Mouse (Mus musculus) C2C12 (cell line): Measurements from ENCODE around the gene Meaf6. TPM values are rescaled to one million over a fixed set of nuclear protein-coding genes. Genes with fewer than 3 reads are reported as not detected.

ENCODE experiments used
- H3K27me3 ChIP-seq: one replicate; pipeline ENCODE4 v1.6.1; 2011; ENCODE audit not compliant: control insufficient read depth, insufficient read depth, insufficient read length
- H3K36me3 ChIP-seq: one replicate; pipeline ENCODE4 v1.6.1; 2011; ENCODE audit not compliant: control insufficient read depth, insufficient read depth
- H3K4me3 ChIP-seq: one replicate; pipeline ENCODE4 v1.5.1; 2011; ENCODE audit warnings: mild to moderate bottlenecking, control low read depth; ENCODE audit not compliant: poor library complexity, insufficient read depth, severe bottlenecking
- H3K79me2 ChIP-seq: one replicate; pipeline ENCODE4 v1.6.1; 2011; ENCODE audit not compliant: control insufficient read depth, insufficient read depth
- H3K79me3 ChIP-seq: one replicate; pipeline ENCODE4 v1.6.1; 2011; ENCODE audit warnings: low read depth, control low read depth
- H3ac ChIP-seq: one replicate; pipeline ENCODE3; 2011; ENCODE audit warnings: low read depth; ENCODE audit not compliant: control insufficient read depth, insufficient read length
- CEBPB ChIP-seq: IDR thresholded peaks from one replicate; pipeline ENCODE4 v1.6.1; 2011; ENCODE audit warnings: low read depth, mild to moderate bottlenecking, control low read depth, moderate library complexity
- CTCF ChIP-seq: IDR thresholded peaks from one replicate; pipeline ENCODE4 v1.5.1; 2011; ENCODE audit not compliant: control insufficient read depth, insufficient read depth, insufficient read length
- FOSL1 ChIP-seq: IDR thresholded peaks from one replicate; pipeline ENCODE4 v1.8.0; 2011; ENCODE audit warnings: mild to moderate bottlenecking, low read length; ENCODE audit not compliant: poor library complexity, insufficient read depth, severe bottlenecking
- MAX ChIP-seq: IDR thresholded peaks from one replicate; pipeline ENCODE4 v1.6.1; 2011; ENCODE audit warnings: mild to moderate bottlenecking, control low read depth
- MYOD1 ChIP-seq: IDR thresholded peaks from one replicate; pipeline ENCODE4 v1.6.1; 2011; ENCODE audit warnings: low read depth; ENCODE audit not compliant: control insufficient read depth, insufficient read length
- MYOG ChIP-seq: IDR thresholded peaks from one replicate; pipeline ENCODE4 v1.6.1; 2011; ENCODE audit not compliant: control insufficient read depth, insufficient read length; ENCODE audit errors: extremely low read depth
- USF1 ChIP-seq: IDR thresholded peaks from one replicate; pipeline ENCODE4 v1.6.1; 2011; ENCODE audit warnings: low read depth, mild to moderate bottlenecking, control low read depth, moderate library complexity
- polyA plus RNA-seq: library from polyadenylated mRNA; unstranded; fragments of >200 nt; fragmentation: generic; extraction: Trizol; gene quantifications from one replicate; pipeline ENCODE4 v1.2.1, GENCODE M21; 2012; ENCODE audit warnings: missing spikeins

Meaf6 gene
- polyA plus RNA-seq, 1 experiment, result 31.3 TPM

GRCm38 (mm10) chr4:125059025-125059424 lies 25.9 kb upstream of the Meaf6 start:
- Histone ChIP-seq H3ac (no peak overlapping the region), H3K4me3 (no peak overlapping the region), H3K36me3 (peaks cover 22% of the 10 kb centered on the region), H3K79me3 (no peaks in the 10 kb centered on the region), H3K27me3 (no peaks in the 10 kb centered on the region), H3K79me2 (no peaks in the 10 kb centered on the region)
- TF ChIP-seq USF1, result no peak
- no peak for TF ChIP-seq FOSL1
- no peak for TF ChIP-seq CEBPB
- no peak for TF ChIP-seq MYOG
- peak; percentile 53 for TF ChIP-seq CTCF

GRCm38 (mm10) chr4:125063829-125064228 lies 21.1 kb upstream of the Meaf6 start:
- Histone ChIP-seq H3K36me3 (peaks cover 2% of the 10 kb centered on the region), H3K27me3 (no peaks in the 10 kb centered on the region), H3K79me3 (peaks cover 20% of the 10 kb centered on the region), H3K4me3 (no peak overlapping the region), H3ac (no peak overlapping the region), H3K79me2 (peaks cover 24% of the 10 kb centered on the region)
- TF ChIP-seq CTCF (no peak), FOSL1 (no peak), CEBPB (no peak), USF1 (no peak), MYOG (no peak), MYOD1 (no peak), MAX (no peak)

- Histone ChIP-seq H3K4me3 (peak within 1 kb of the TSS; percentile 87), H3K36me3 (peaks cover 21% of the 10 kb centered on the region), H3K27me3 (no peaks in the 10 kb centered on the region), H3K79me2 (peaks cover 42% of the 10 kb centered on the region), H3ac (peak within 1 kb of the TSS; percentile 90), H3K79me3 (peaks cover 26% of the 10 kb centered on the region)
- TF ChIP-seq FOSL1, result no peak
- TF ChIP-seq USF1, result no peak
- no peak for TF ChIP-seq MYOG
- TF ChIP-seq MAX, result no peak
- TF ChIP-seq CTCF, result no peak
- TF ChIP-seq MYOD1, result no peak
- TF ChIP-seq CEBPB, result no peak
These were observed 19.2 kb upstream of the Meaf6 start, which contains the start of gene Dnali1 for GRCm38 (mm10) chr4:125065517-125066307. Gene Dnali1 (minus strand): TSS chr4:125065703.

- peaks cover 31% of the 10 kb centered on the region for H3K36me3 ChIP-seq
- H3ac ChIP-seq, result peak within 1 kb of the TSS; percentile 90
- H3K27me3 ChIP-seq, result no peaks in the 10 kb centered on the region
- H3K4me3 ChIP-seq, result peak within 1 kb of the TSS; percentile 87
- TF ChIP-seq MYOG (no peak), MAX (peak; percentile 49)
- H3K79me2 ChIP-seq, result peaks cover 43% of the 10 kb centered on the region
- H3K79me3 ChIP-seq, result peaks cover 26% of the 10 kb centered on the region
These were observed 18.2 kb upstream of the Meaf6 start, which contains the start of gene Snip1 for GRCm38 (mm10) chr4:125066490-125067370. Gene Snip1 (plus strand): TSS chr4:125066672.

GRCm38 (mm10) chr4:125077700-125078099 lies 7.2 kb upstream of the Meaf6 start:
- no peak overlapping the region for H3ac ChIP-seq
- no peaks in the 10 kb centered on the region for H3K79me2 ChIP-seq
- TF ChIP-seq CEBPB (no peak), MYOD1 (no peak), MYOG (no peak), USF1 (no peak), CTCF (no peak)
- H3K27me3 ChIP-seq, result no peaks in the 10 kb centered on the region
- no peaks in the 10 kb centered on the region for H3K79me3 ChIP-seq
- H3K4me3 ChIP-seq, result no peak overlapping the region
- peaks cover 27% of the 10 kb centered on the region for H3K36me3 ChIP-seq

GRCm38 (mm10) chr4:125078698-125079097 lies 6.2 kb upstream of the Meaf6 start:
- TF ChIP-seq MAX (no peak), MYOD1 (no peak), FOSL1 (no peak), MYOG (no peak), USF1 (no peak), CEBPB (no peak), CTCF (no peak)
- H3K36me3 ChIP-seq, result peaks cover 17% of the 10 kb centered on the region
- H3K27me3 ChIP-seq, result no peaks in the 10 kb centered on the region
- H3K79me3 ChIP-seq, result no peaks in the 10 kb centered on the region
- H3K79me2 ChIP-seq, result no peaks in the 10 kb centered on the region
- H3K4me3 ChIP-seq, result no peak overlapping the region
- no peak overlapping the region for H3ac ChIP-seq
